Mouse (Mus musculus) embryonic facial prominence, embryonic 15.5 days (tissue): ENCODE measurements around the gene Myo1g. TPM values are rescaled to one million over a fixed set of nuclear protein-coding genes. Genes with fewer than 3 reads are reported as not detected.

Experiments used
- ATAC-seq: fragments of 200-750 bp; cut with Nextera tagmentation; 2 replicates; pipeline ENCODE4 v1.8.0; 2017; ENCODE audit warnings: low read depth, moderate TSS enrichment; ENCODE audit not compliant: insufficient number of reproducible peaks, low FRiP score, low TSS enrichment
- H3K27ac ChIP-seq: fragments of 300-500 bp; sonication (generic); replicated peaks from 2 replicates; pipeline ENCODE4 v1.5.1; 2015; ENCODE audit warnings: mild to moderate bottlenecking, inconsistent platforms
- H3K27me3 ChIP-seq: fragments of 300-500 bp; sonication (generic); 2 replicates; pipeline ENCODE4 v1.6.1; 2015; ENCODE audit warnings: inconsistent platforms
- H3K36me3 ChIP-seq: fragments of 300-500 bp; sonication (generic); 2 replicates; pipeline ENCODE4 v1.6.1; 2015; ENCODE audit warnings: mild to moderate bottlenecking, inconsistent platforms
- H3K4me1 ChIP-seq: fragments of 300-500 bp; sonication (generic); 2 replicates; pipeline ENCODE4 v1.6.1; 2015; ENCODE audit warnings: inconsistent platforms
- H3K4me2 ChIP-seq: fragments of 300-500 bp; sonication (generic); replicated peaks from 2 replicates; pipeline ENCODE4 v1.6.1; 2015; ENCODE audit warnings: mild to moderate bottlenecking, inconsistent platforms
- H3K4me3 ChIP-seq: fragments of 300-500 bp; sonication (generic); replicated peaks from 2 replicates; pipeline ENCODE4 v1.5.1; 2015; ENCODE audit warnings: mild to moderate bottlenecking, inconsistent platforms
- H3K9ac ChIP-seq: fragments of 300-500 bp; sonication (generic); 2 replicates; pipeline ENCODE4 v1.6.1; 2015; ENCODE audit warnings: inconsistent platforms
- H3K9me3 ChIP-seq: fragments of 300-500 bp; sonication (generic); replicated peaks from 2 replicates; pipeline ENCODE4 v1.6.1; 2016; ENCODE audit warnings: inconsistent platforms
- WGBS: fragments of 180-500 bp; shearing (Covaris S2); methylation state at CpG from one replicate; pipeline ENCODE4 v1.1.7; 2015; 5-methylcytosine and 5-hydroxymethylcytosine counted together
- polyA plus RNA-seq: library from polyadenylated mRNA; unstranded; fragments of >200 nt; fragmentation: Nextera tagmentation; extraction: Ambion mirVana; gene quantifications from 2 replicates; pipeline ENCODE4 v1.2.1, GENCODE M21; 2015

Myo1g gene
- 3.2 and 3.6 TPM in 2 replicates for polyA plus RNA-seq

GRCm38 (mm10) chr11:6520507-6521173, at the start of gene Myo1g:
Myo1g (minus strand) TSS chr11:6520965.
- no peaks in the 10 kb centered on the region for H3K9me3 ChIP-seq
- H3K4me3 ChIP-seq: no peak within 1 kb of the TSS
- H3K4me1 ChIP-seq: no peaks in the 10 kb centered on the region
- H3K4me2 ChIP-seq: no peak within 1 kb of the TSS
- H3K27me3 ChIP-seq: no peaks in the 10 kb centered on the region
- no peak within 1 kb of the TSS for H3K27ac ChIP-seq
- no peak within 1 kb of the TSS for H3K9ac ChIP-seq
- peaks cover 22% of the 10 kb centered on the region for H3K36me3 ChIP-seq
- no peak for ATAC-seq
- 71% methylated on average over 7 of the region's 7 CpGs for WGBS

- Histone ChIP-seq H3K27ac (no peak overlapping the region), H3K36me3 (peaks cover 30% of the 10 kb centered on the region; the same call in 1 of the 2 replicates), H3K4me1 (peaks cover 10% of the 10 kb centered on the region), H3K9ac (no peak overlapping the region), H3K27me3 (no peaks in the 10 kb centered on the region), H3K4me2 (no peak overlapping the region), H3K9me3 (no peaks in the 10 kb centered on the region), H3K4me3 (no peak overlapping the region)
- no peak for ATAC-seq
- WGBS: 41% methylated on average over 3 of the region's 3 CpGs
Observed at GRCm38 (mm10) chr11:6569410-6569777, 48.6 kb upstream of the Myo1g start.

GRCm38 (mm10) chr11:6568584-6569409, 48.0 kb upstream of the Myo1g start:
- Histone ChIP-seq H3K36me3 (peaks cover 29% of the 10 kb centered on the region; the same call in 1 of the 2 replicates), H3K4me3 (no peak overlapping the region), H3K27ac (no peak overlapping the region; the same call in 1 of the 2 replicates), H3K4me2 (no peak overlapping the region), H3K9me3 (no peaks in the 10 kb centered on the region), H3K4me1 (peaks cover 10% of the 10 kb centered on the region), H3K27me3 (no peaks in the 10 kb centered on the region), H3K9ac (no peak overlapping the region)
- no peak for ATAC-seq
- WGBS: 58% methylated on average over 11 of the region's 11 CpGs

GRCm38 (mm10) chr11:6567951-6568350, 47.2 kb upstream of the Myo1g start:
- WGBS: 83% methylated on average over 8 of the region's 8 CpGs
- Histone ChIP-seq H3K9ac (no peak overlapping the region), H3K4me3 (no peak overlapping the region), H3K36me3 (peaks cover 26% of the 10 kb centered on the region; the same call in 1 of the 2 replicates), H3K27me3 (no peaks in the 10 kb centered on the region), H3K9me3 (no peaks in the 10 kb centered on the region), H3K4me1 (peaks cover 10% of the 10 kb centered on the region), H3K4me2 (no peak overlapping the region), H3K27ac (no peak overlapping the region)
- no peak for ATAC-seq

GRCm38 (mm10) chr11:6566496-6566895, 45.7 kb upstream of the Myo1g start:
- Histone ChIP-seq H3K9me3 (no peaks in the 10 kb centered on the region), H3K4me1 (peaks cover 14% of the 10 kb centered on the region), H3K9ac (no peak overlapping the region), H3K27me3 (no peaks in the 10 kb centered on the region), H3K27ac (no peak overlapping the region), H3K4me2 (no peak overlapping the region), H3K36me3 (peaks cover 17% of the 10 kb centered on the region; the same call in 1 of the 2 replicates), H3K4me3 (no peak overlapping the region)
- 78% methylated on average over 4 of the region's 4 CpGs for WGBS
- ATAC-seq: no peak

GRCm38 (mm10) chr11:6563201-6563600, 42.4 kb upstream of the Myo1g start:
- H3K4me1 ChIP-seq: peaks cover 13% of the 10 kb centered on the region

GRCm38 (mm10) chr11:6562359-6562758, 41.6 kb upstream of the Myo1g start:
- Histone ChIP-seq H3K9ac (no peak overlapping the region), H3K4me2 (no peak overlapping the region), H3K27me3 (no peaks in the 10 kb centered on the region), H3K4me1 (peaks cover 13% of the 10 kb centered on the region), H3K4me3 (no peak overlapping the region), H3K9me3 (no peaks in the 10 kb centered on the region), H3K36me3 (peaks cover 8% of the 10 kb centered on the region; the same call in 1 of the 2 replicates), H3K27ac (no peak overlapping the region)
- ATAC-seq: no peak
- WGBS: 84% methylated on average over 6 of the region's 6 CpGs

More at GRCm38 (mm10) chr11:6563201-6563600, 42.4 kb upstream of the Myo1g start:
- Histone ChIP-seq H3K9me3 (no peaks in the 10 kb centered on the region), H3K27me3 (no peaks in the 10 kb centered on the region), H3K9ac (no peak overlapping the region), H3K4me3 (no peak overlapping the region), H3K27ac (no peak overlapping the region), H3K4me2 (no peak overlapping the region), H3K36me3 (peaks cover 4% of the 10 kb centered on the region; the same call in 1 of the 2 replicates)
- no peak for ATAC-seq
- 92% methylated on average over 4 of the region's 4 CpGs for WGBS

- ATAC-seq: no peak
- peaks cover 13% of the 10 kb centered on the region; the same call in 1 of the 2 replicates for H3K36me3 ChIP-seq
- WGBS: 77% methylated on average over 4 of the region's 4 CpGs
- H3K4me3 ChIP-seq: no peak overlapping the region
- H3K4me1 ChIP-seq: peaks cover 13% of the 10 kb centered on the region
- H3K9ac ChIP-seq: no peak overlapping the region
- no peak overlapping the region for H3K27ac ChIP-seq
- no peak overlapping the region for H3K4me2 ChIP-seq
- H3K9me3 ChIP-seq: no peaks in the 10 kb centered on the region
- H3K27me3 ChIP-seq: no peaks in the 10 kb centered on the region
Observed at GRCm38 (mm10) chr11:6561474-6561873, 40.7 kb upstream of the Myo1g start.

GRCm38 (mm10) chr11:6560655-6561360, 40.0 kb upstream of the Myo1g start:
- H3K4me1 ChIP-seq: peaks cover 13% of the 10 kb centered on the region
- WGBS: 68% methylated on average over 13 of the region's 13 CpGs
- H3K4me2 ChIP-seq: no peak overlapping the region
- H3K27ac ChIP-seq: 0 out of 2 replicates have a peak overlapping the region, but pooled peaks have one; percentile 34
- no peak overlapping the region for H3K9ac ChIP-seq
- no peak overlapping the region for H3K4me3 ChIP-seq
- ATAC-seq: no peak
- peaks cover 13% of the 10 kb centered on the region; the same call in 1 of the 2 replicates for H3K36me3 ChIP-seq
- no peaks in the 10 kb centered on the region for H3K27me3 ChIP-seq
- no peaks in the 10 kb centered on the region for H3K9me3 ChIP-seq

- no peaks in the 10 kb centered on the region for H3K27me3 ChIP-seq
- no peak overlapping the region for H3K9ac ChIP-seq
- peaks cover 13% of the 10 kb centered on the region for H3K4me1 ChIP-seq
- H3K4me2 ChIP-seq: no peak overlapping the region
- H3K36me3 ChIP-seq: peaks cover 13% of the 10 kb centered on the region; the same call in 1 of the 2 replicates
- 76% methylated on average over 2 of the region's 2 CpGs for WGBS
- H3K9me3 ChIP-seq: no peaks in the 10 kb centered on the region
- no peak overlapping the region for H3K27ac ChIP-seq
- H3K4me3 ChIP-seq: no peak overlapping the region
- no peak for ATAC-seq
Observed at GRCm38 (mm10) chr11:6559996-6560395, 39.2 kb upstream of the Myo1g start.

- no peak for ATAC-seq
- Histone ChIP-seq H3K9ac (no peak overlapping the region), H3K9me3 (no peaks in the 10 kb centered on the region), H3K36me3 (0 out of 2 replicates have a peak, but pooled peaks cover 8% of the 10 kb centered on the region), H3K27me3 (no peaks in the 10 kb centered on the region), H3K4me3 (no peak overlapping the region), H3K27ac (no peak overlapping the region), H3K4me1 (peaks cover 13% of the 10 kb centered on the region), H3K4me2 (no peak overlapping the region)
- 85% methylated on average over 3 of the region's 3 CpGs for WGBS
Observed at GRCm38 (mm10) chr11:6558234-6558633, 37.5 kb upstream of the Myo1g start.
